Mouse (Mus musculus): ENCODE data around the gene Wdr83. TPM values are rescaled to one million over a fixed set of nuclear protein-coding genes. Genes with fewer than 3 reads are reported as not detected.

The Wdr83 gene
- polyA plus RNA-seq, 1 experiment from 2014 or later = 52.6 TPM

DNA sequence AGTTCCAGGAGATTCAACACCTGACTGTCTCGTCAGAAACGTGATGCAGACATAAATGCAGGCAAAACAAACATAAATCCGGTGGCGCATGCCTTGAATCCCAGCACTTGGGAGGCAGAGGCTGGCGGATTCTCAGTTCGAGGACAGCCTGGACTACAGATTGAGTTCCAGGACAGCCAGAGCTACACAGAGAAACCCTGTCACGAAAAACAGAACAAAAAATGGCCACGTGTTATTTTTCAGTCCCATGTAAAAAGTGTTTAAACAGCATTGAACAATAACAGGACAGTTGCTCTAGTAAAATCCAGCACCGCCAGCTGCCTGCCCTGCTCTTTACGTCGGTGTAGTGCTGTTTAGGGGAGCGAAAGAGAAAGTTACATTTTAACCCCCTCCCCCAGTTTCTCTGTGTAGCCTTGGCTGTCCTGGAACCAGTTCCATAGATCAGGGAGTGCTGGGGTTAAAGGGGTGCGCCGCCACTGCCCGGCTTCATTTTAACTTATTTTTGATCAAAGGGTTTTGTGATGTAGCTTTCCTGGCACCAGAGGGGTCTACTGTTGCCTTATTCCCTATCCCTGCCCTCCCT, 45.3 kb downstream of the Wdr83 start:
- Histone ChIP-seq H3K9me3 (ENCODE audit: control insufficient read depth, low read length) (no peaks in the 10 kb centered on the region), H3K27me3 (ENCODE audit: control insufficient read depth, insufficient read depth, low read length) (no peaks in the 10 kb centered on the region), H3K4me3 (ENCODE audit: low read depth, low read length) (peak overlapping the region; percentile 79), H3K9ac (ENCODE audit: low read depth, low read length) (peak overlapping the region; percentile 74), H3K4me1 (replicated peaks; ENCODE audit: control insufficient read depth, insufficient read depth, low read length) (peaks cover 6% of the 10 kb centered on the region; the same call in 1 of the 2 replicates), H3K27ac (ENCODE audit: low read depth, low read length) (peak overlapping the region; percentile 88), H3K4me2 (replicated peaks; ENCODE audit: low read depth, low read length) (peak overlapping the region; percentile 89), H3K36me3 (ENCODE audit: control insufficient read depth, insufficient read depth, low read length) (no peaks in the 10 kb centered on the region)
- WGBS = 2% methylated on average over 15 of the region's 15 CpGs
- ATAC-seq (ENCODE audit: low FRiP score) (peak; percentile 4), DNase-seq (ENCODE audit: low spot score) (peak; percentile 36)

DNA sequence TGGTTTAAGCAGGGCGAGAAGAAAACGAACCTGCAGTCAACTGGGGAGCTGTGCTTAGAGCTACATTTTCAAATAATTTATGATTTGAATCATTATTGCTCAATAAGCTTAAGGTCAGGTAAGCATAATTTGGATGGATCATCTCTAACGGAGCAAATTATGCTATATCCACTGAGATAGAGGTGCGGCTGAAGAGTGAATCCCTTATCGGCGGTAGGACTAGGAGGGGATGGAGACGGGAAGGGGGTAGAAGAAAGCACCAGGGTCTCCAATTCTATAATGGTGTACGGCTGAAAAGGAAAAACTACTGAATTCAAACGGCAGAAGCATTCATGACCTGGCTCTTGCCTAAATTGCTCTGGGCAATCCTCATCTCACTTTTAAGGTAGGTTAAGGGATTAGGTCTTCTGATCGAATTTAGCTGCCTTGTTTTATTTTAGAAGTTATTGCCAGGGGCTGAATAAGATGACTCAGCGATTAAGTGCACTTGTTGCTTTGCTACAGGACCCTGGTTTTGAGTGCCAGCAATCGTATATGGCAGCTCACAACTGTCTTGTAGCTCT, 45.9 kb downstream of the Wdr83 start:
- Histone ChIP-seq H3K4me1 (replicated peaks; ENCODE audit: control insufficient read depth, insufficient read depth, low read length) (peaks cover 6% of the 10 kb centered on the region; the same call in 1 of the 2 replicates), H3K4me2 (replicated peaks; ENCODE audit: low read depth, low read length) (peak overlapping the region; percentile 89), H3K36me3 (ENCODE audit: control insufficient read depth, insufficient read depth, low read length) (0 out of 2 replicates have a peak, but pooled peaks cover 2% of the 10 kb centered on the region), H3K9ac (ENCODE audit: low read depth, low read length) (peak overlapping the region; percentile 74), H3K4me3 (ENCODE audit: low read depth, low read length) (peak overlapping the region; percentile 79), H3K27ac (ENCODE audit: low read depth, low read length) (no peak overlapping the region), H3K27me3 (ENCODE audit: control insufficient read depth, insufficient read depth, low read length) (no peaks in the 10 kb centered on the region), H3K9me3 (ENCODE audit: control insufficient read depth, low read length) (no peaks in the 10 kb centered on the region)
- ATAC-seq (ENCODE audit: low FRiP score) (no peak), DNase-seq (ENCODE audit: low spot score) (no peak)
- 8% methylated on average over 12 of the region's 12 CpGs for WGBS

GRCm38 (mm10) chr8:85034764-85035163, 46.3 kb downstream of the Wdr83 start:
- Histone ChIP-seq H3K27me3 (ENCODE audit: control insufficient read depth, insufficient read depth, low read length) (no peaks in the 10 kb centered on the region), H3K4me3 (ENCODE audit: low read depth, low read length) (peak overlapping the region; percentile 79; the same call in 1 of the 2 replicates), H3K4me1 (replicated peaks; ENCODE audit: control insufficient read depth, insufficient read depth, low read length) (peaks cover 6% of the 10 kb centered on the region; the same call in 1 of the 2 replicates), H3K9me3 (ENCODE audit: control insufficient read depth, low read length) (no peaks in the 10 kb centered on the region), H3K36me3 (ENCODE audit: control insufficient read depth, insufficient read depth, low read length) (0 out of 2 replicates have a peak, but pooled peaks cover 2% of the 10 kb centered on the region), H3K27ac (ENCODE audit: low read depth, low read length) (no peak overlapping the region), H3K4me2 (replicated peaks; ENCODE audit: low read depth, low read length) (peak overlapping the region; percentile 89), H3K9ac (ENCODE audit: low read depth, low read length) (no peak overlapping the region)
- ATAC-seq (ENCODE audit: low FRiP score) = no peak
- DNase-seq (ENCODE audit: low spot score) = peak; percentile 80
- WGBS = 4% methylated on average over 13 of the region's 13 CpGs

DNA sequence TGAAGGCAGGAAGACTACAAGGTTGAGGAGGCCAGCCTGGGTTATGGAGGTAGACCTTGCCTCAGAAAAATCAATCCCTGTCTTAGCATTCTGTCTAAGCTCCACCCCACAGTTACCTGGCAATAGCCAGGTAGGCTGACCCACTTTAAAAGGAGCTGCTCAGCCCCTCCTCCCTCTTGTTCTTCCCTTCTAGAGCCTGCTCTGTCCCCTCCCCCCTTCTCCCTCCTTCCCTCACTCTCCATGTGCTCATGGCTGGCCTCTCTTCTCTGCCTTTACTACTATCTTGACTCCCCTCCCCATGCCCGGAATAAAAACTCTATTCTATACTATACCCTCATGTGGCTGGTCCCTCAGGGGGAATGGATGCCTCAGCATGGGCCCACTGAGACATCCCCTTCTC, 47.2 kb downstream of the Wdr83 start:
- H3K4me2 ChIP-seq (replicated peaks; ENCODE audit: low read depth, low read length) = no peak overlapping the region
- H3K27ac ChIP-seq (ENCODE audit: low read depth, low read length) = no peak overlapping the region
- ATAC-seq (ENCODE audit: low FRiP score) (no peak), DNase-seq (ENCODE audit: low spot score) (no peak)
- H3K4me3 ChIP-seq (ENCODE audit: low read depth, low read length) = no peak overlapping the region
- H3K4me1 ChIP-seq (replicated peaks; ENCODE audit: control insufficient read depth, insufficient read depth, low read length) = peaks cover 8% of the 10 kb centered on the region; the same call in 1 of the 2 replicates
- no peak overlapping the region for H3K9ac ChIP-seq (ENCODE audit: low read depth, low read length)
- 60% methylated on average over 1 of the region's 1 CpGs for WGBS
- no peaks in the 10 kb centered on the region for H3K27me3 ChIP-seq (ENCODE audit: control insufficient read depth, insufficient read depth, low read length)
- H3K9me3 ChIP-seq (ENCODE audit: control insufficient read depth, low read length) = no peaks in the 10 kb centered on the region
- 0 out of 2 replicates have a peak, but pooled peaks cover 5% of the 10 kb centered on the region for H3K36me3 ChIP-seq (ENCODE audit: control insufficient read depth, insufficient read depth, low read length)

- Histone ChIP-seq H3K4me1 (replicated peaks; ENCODE audit: control insufficient read depth, insufficient read depth, low read length) (peaks cover 12% of the 10 kb centered on the region), H3K9me3 (ENCODE audit: control insufficient read depth, low read length) (no peaks in the 10 kb centered on the region), H3K9ac (ENCODE audit: low read depth, low read length) (no peak overlapping the region), H3K27ac (ENCODE audit: low read depth, low read length) (no peak overlapping the region), H3K27me3 (ENCODE audit: control insufficient read depth, insufficient read depth, low read length) (no peaks in the 10 kb centered on the region), H3K36me3 (ENCODE audit: control insufficient read depth, insufficient read depth, low read length) (0 out of 2 replicates have a peak, but pooled peaks cover 5% of the 10 kb centered on the region), H3K4me3 (ENCODE audit: low read depth, low read length) (no peak overlapping the region), H3K4me2 (replicated peaks; ENCODE audit: low read depth, low read length) (no peak overlapping the region)
- no peak for DNase-seq (ENCODE audit: low spot score)
- no peak for ATAC-seq (ENCODE audit: low FRiP score)
- 87% methylated on average over 4 of the region's 4 CpGs for WGBS
These were observed 48.3 kb downstream of the Wdr83 start for GRCm38 (mm10) chr8:85032622-85033311.

- WGBS = 90% methylated on average over 14 of the region's 14 CpGs
- peaks cover 10% of the 10 kb centered on the region for H3K4me1 ChIP-seq (replicated peaks; ENCODE audit: control insufficient read depth, insufficient read depth, low read length)
- H3K27ac ChIP-seq (ENCODE audit: low read depth, low read length) = no peak overlapping the region
- no peaks in the 10 kb centered on the region for H3K27me3 ChIP-seq (ENCODE audit: control insufficient read depth, insufficient read depth, low read length)
- DNase-seq (ENCODE audit: low spot score) (no peak), ATAC-seq (ENCODE audit: low FRiP score) (no peak)
- H3K9ac ChIP-seq (ENCODE audit: low read depth, low read length) = no peak overlapping the region
- no peak overlapping the region for H3K4me3 ChIP-seq (ENCODE audit: low read depth, low read length)
- H3K4me2 ChIP-seq (replicated peaks; ENCODE audit: low read depth, low read length) = peak overlapping the region; percentile 60; the same call in 1 of the 2 replicates
- 0 out of 2 replicates have a peak, but pooled peaks cover 5% of the 10 kb centered on the region for H3K36me3 ChIP-seq (ENCODE audit: control insufficient read depth, insufficient read depth, low read length)
- no peaks in the 10 kb centered on the region for H3K9me3 ChIP-seq (ENCODE audit: control insufficient read depth, low read length)
These were observed 51.8 kb downstream of the Wdr83 start for GRCm38 (mm10) chr8:85029271-85029670.

DNA sequence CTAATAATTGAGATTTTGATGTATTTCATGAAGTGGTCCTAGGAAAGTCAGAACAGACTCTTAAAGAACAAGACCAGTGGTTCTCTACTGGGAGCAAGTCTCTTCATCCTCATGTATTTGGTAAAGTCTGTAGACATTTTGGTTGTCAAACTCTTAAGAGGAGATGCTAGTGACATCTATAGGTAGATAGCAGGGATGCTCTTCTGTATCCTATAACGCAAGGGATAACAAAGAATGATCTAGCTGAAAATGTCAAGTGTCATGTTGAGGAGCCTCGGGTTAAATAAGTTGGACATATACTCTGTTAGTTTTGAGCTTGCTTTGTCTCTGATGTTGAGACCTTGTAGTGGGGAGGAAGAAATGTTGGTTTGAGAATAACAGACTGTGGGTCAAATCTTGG, 53.2 kb downstream of the Wdr83 start:
- H3K27ac ChIP-seq (ENCODE audit: low read depth, low read length) = no peak overlapping the region
- ATAC-seq (ENCODE audit: low FRiP score) = no peak
- H3K9me3 ChIP-seq (ENCODE audit: control insufficient read depth, low read length) = no peaks in the 10 kb centered on the region
- DNase-seq (ENCODE audit: low spot score) = no peak
- no peaks in the 10 kb centered on the region for H3K27me3 ChIP-seq (ENCODE audit: control insufficient read depth, insufficient read depth, low read length)
- peak overlapping the region; percentile 60 for H3K4me2 ChIP-seq (replicated peaks; ENCODE audit: low read depth, low read length)
- peaks cover 10% of the 10 kb centered on the region for H3K4me1 ChIP-seq (replicated peaks; ENCODE audit: control insufficient read depth, insufficient read depth, low read length)
- peak overlapping the region; percentile 100 for H3K4me3 ChIP-seq (ENCODE audit: low read depth, low read length)
- peak overlapping the region; percentile 100 for H3K9ac ChIP-seq (ENCODE audit: low read depth, low read length)
- WGBS = 27% methylated on average over 2 of the region's 2 CpGs
- H3K36me3 ChIP-seq (ENCODE audit: control insufficient read depth, insufficient read depth, low read length) = peaks cover 8% of the 10 kb centered on the region; the same call in 1 of the 2 replicates

GRCm38 (mm10) chr8:85027516-85027855, 53.6 kb downstream of the Wdr83 start:
- ATAC-seq (ENCODE audit: low FRiP score) (no peak), DNase-seq (ENCODE audit: low spot score) (peak; percentile 35)
- Histone ChIP-seq H3K9me3 (ENCODE audit: control insufficient read depth, low read length) (no peaks in the 10 kb centered on the region), H3K27ac (ENCODE audit: low read depth, low read length) (peak overlapping the region; percentile 75; the same call in 1 of the 2 replicates), H3K36me3 (ENCODE audit: control insufficient read depth, insufficient read depth, low read length) (peaks cover 8% of the 10 kb centered on the region; the same call in 1 of the 2 replicates), H3K4me2 (replicated peaks; ENCODE audit: low read depth, low read length) (peak overlapping the region; percentile 60), H3K4me1 (replicated peaks; ENCODE audit: control insufficient read depth, insufficient read depth, low read length) (peaks cover 10% of the 10 kb centered on the region), H3K9ac (ENCODE audit: low read depth, low read length) (peak overlapping the region; percentile 100), H3K27me3 (ENCODE audit: control insufficient read depth, insufficient read depth, low read length) (no peaks in the 10 kb centered on the region), H3K4me3 (ENCODE audit: low read depth, low read length) (peak overlapping the region; percentile 100)
- WGBS = 2% methylated on average over 13 of the region's 13 CpGs
